13 mouse cellular contexts compared by ENCODE assay signal in the genomic region with DNA sequence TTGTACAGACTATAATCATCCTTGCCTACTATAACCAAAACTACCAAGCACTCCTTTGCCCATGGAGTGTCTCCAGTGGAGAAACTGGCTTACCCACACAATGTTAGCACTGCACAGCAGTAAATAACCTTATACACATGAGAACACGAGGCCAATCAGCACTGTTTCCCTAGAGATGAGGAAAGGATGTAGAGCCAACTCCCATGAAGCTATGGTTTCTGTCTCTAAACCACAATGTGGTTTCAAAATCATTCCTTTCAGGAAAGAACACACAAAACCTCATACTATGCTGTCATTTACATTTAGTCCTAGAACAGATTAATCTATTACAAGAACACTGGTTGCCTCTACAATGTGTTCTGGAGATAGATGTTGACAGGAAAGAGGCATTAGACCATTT. TPM values are rescaled to one million over a fixed set of nuclear protein-coding genes. Genes with fewer than 3 reads are reported as not detected.
DNase-seq lines count a peak whose midpoint lies in the region; ATAC-seq and TF ChIP-seq lines count a peak whose summit lies in the region.
"Had no signal": no experiment of that assay in that cellular context is flagged by ENCODE, and none has a peak within 500 bp of the region (broad histone marks: within the 10 kb centered on the region; RNA-seq: fewer than 3 reads in every experiment).

No protein-coding gene starts in this region.

- no peaks in the 10 kb centered on the region for H3K27me3 ChIP-seq in heart, embryonic 13.5 days (replicated peaks)
- no peaks in the 10 kb centered on the region for H3K27me3 ChIP-seq in testis, adult 2 months (ENCODE audit: control insufficient read depth, insufficient read depth, low read length)
- H3K27me3 ChIP-seq in limb, embryonic 14.5 days (ENCODE audit: control insufficient read depth, insufficient read depth, low read length) = no peaks in the 10 kb centered on the region

- no peak for DNase-seq in heart, postnatal 4 days
- no peak for DNase-seq in testis, postnatal 14 days (ENCODE audit: low spot score)
- no peak for DNase-seq in limb, embryonic 14.5 days (ENCODE audit: low spot score)
- DNase-seq in embryo, embryonic 10 days (ENCODE audit: low spot score) = no peak
- DNase-seq in embryo, embryonic 10.5 days (ENCODE audit: low spot score) = no peak
- no peak for DNase-seq in cerebellum, adult 11 months
- DNase-seq: adrenal gland, postnatal 25 days had no signal

- H3K36me3 ChIP-seq in heart, embryonic 13.5 days = peaks cover 29% of the 10 kb centered on the region
- H3K36me3 ChIP-seq in testis, adult 2 months (ENCODE audit: control insufficient read depth, insufficient read depth, low read length) = peaks cover 4% of the 10 kb centered on the region
- peaks cover 16% of the 10 kb centered on the region for H3K36me3 ChIP-seq in limb, embryonic 14.5 days (ENCODE audit: control insufficient read depth, insufficient read depth, low read length)

- ATAC-seq in heart, embryonic 13.5 days (ENCODE audit: extremely low read depth, insufficient number of reproducible peaks, low FRiP score, low TSS enrichment) = no peak
- ATAC-seq in limb, embryonic 14.5 days (ENCODE audit: low FRiP score, low read depth) = no peak

- TF ChIP-seq POLR2A in testis, adult 2 months (IDR thresholded peaks at IDR 0.05; ENCODE audit: control insufficient read depth, low read depth, low read length) = no peak
- no peak for TF ChIP-seq POLR2A in limb, embryonic 14.5 days (IDR thresholded peaks at IDR 0.05; ENCODE audit: borderline replicate concordance, extremely low read depth, insufficient read depth, insufficient read length)

- peak overlapping the region; percentile 99 for H3K4me2 ChIP-seq in heart, embryonic 13.5 days
- no peak overlapping the region for H3K4me2 ChIP-seq in limb, embryonic 14.5 days (replicated peaks; ENCODE audit: low read depth, low read length, severe bottlenecking)

- WGBS in heart, embryonic 13.5 days = 49% methylated on average over 1 of the region's 1 CpGs
- 63% methylated on average over 1 of the region's 1 CpGs for WGBS in limb, embryonic 14.5 days

- peak overlapping the region; percentile 93 for H3K4me3 ChIP-seq in heart, embryonic 13.5 days
- peak overlapping the region; percentile 60; the same call in 1 of the 2 replicates for H3K4me3 ChIP-seq in testis, adult 2 months (ENCODE audit: control insufficient read depth, low read depth, low read length)
- H3K4me3 ChIP-seq in limb, embryonic 14.5 days (replicated peaks; ENCODE audit: low read length) = 0 out of 2 replicates have a peak overlapping the region, but pooled peaks have one; percentile 80

- H3K9ac ChIP-seq in heart, embryonic 13.5 days = no peak overlapping the region
- no peak overlapping the region for H3K9ac ChIP-seq in limb, embryonic 14.5 days (ENCODE audit: low read depth, low read length, severe bottlenecking)

- no peak for TF ChIP-seq CTCF in testis, adult 2 months (IDR thresholded peaks at IDR 0.05; ENCODE audit: control insufficient read depth, insufficient read depth, insufficient replicate concordance, low read depth, low read length)

- H3K27ac ChIP-seq in heart, embryonic 13.5 days (replicated peaks) = no peak overlapping the region
- no peak overlapping the region for H3K27ac ChIP-seq in testis, adult 2 months (ENCODE audit: control insufficient read depth, insufficient read depth, low read depth, low read length)
- no peak overlapping the region for H3K27ac ChIP-seq in limb, embryonic 14.5 days (replicated peaks; ENCODE audit: low read depth, low read length)

- no peaks in the 10 kb centered on the region for H3K9me3 ChIP-seq in heart, embryonic 13.5 days
- no peaks in the 10 kb centered on the region for H3K9me3 ChIP-seq in limb, embryonic 14.5 days (ENCODE audit: control insufficient read depth, low read length)

- H3K4me1 ChIP-seq in heart, embryonic 13.5 days = peaks cover 17% of the 10 kb centered on the region
- H3K4me1 ChIP-seq in testis, adult 2 months (ENCODE audit: control insufficient read depth, insufficient read depth, low read length) = peaks cover 6% of the 10 kb centered on the region
- H3K4me1 ChIP-seq in limb, embryonic 14.5 days (ENCODE audit: control insufficient read depth, insufficient read depth, low read length) = peaks cover 13% of the 10 kb centered on the region

RNA-seq across cellular contexts. Expression of a gene that starts 1.0 kb away (rescaled TPM):
- polyA plus RNA-seq in heart, embryonic 13.5 days (2015; fragmentation: Nextera tagmentation; extraction: Ambion mirVana) = 53.0 and 54.5 TPM in 2 replicates
- 10 to 100 TPM; 61.8 to 64.1 TPM for total RNA-seq in heart, postnatal 4 days (2021)
- polyA plus RNA-seq in testis, adult 2 months (2012; rRNA removed) = 77.6 and 85.6 TPM in 2 replicates
- 99.5 and 142 TPM in 2 replicates for polyA plus RNA-seq in limb, embryonic 14.5 days (2012; rRNA removed)
- polyA plus RNA-seq in limb, embryonic 14.5 days (2014; fragmentation: Nextera tagmentation; extraction: Ambion mirVana) = 72.4 and 81.4 TPM in 2 replicates

RNA-seq across cellular contexts. Expression of a gene that starts 10.4 kb away (rescaled TPM):
- 8.9 and 17.9 TPM in 2 replicates for polyA plus RNA-seq in heart, embryonic 13.5 days (2015; fragmentation: Nextera tagmentation; extraction: Ambion mirVana)
- total RNA-seq in heart, postnatal 4 days (2021) = 10 to 100 TPM; 19.2 to 21.2 TPM
- 16.5 and 17.0 TPM in 2 replicates for polyA plus RNA-seq in testis, adult 2 months (2012; rRNA removed)
- 7.7 and 8.3 TPM in 2 replicates for polyA plus RNA-seq in limb, embryonic 14.5 days (2012; rRNA removed)
- polyA plus RNA-seq in limb, embryonic 14.5 days (2014; fragmentation: Nextera tagmentation; extraction: Ambion mirVana) = 2.9 and 4.4 TPM in 2 replicates

RNA-seq across cellular contexts. Expression of a gene that starts 22.8 kb away (rescaled TPM):
- polyA plus RNA-seq in heart, embryonic 13.5 days (2015; fragmentation: Nextera tagmentation; extraction: Ambion mirVana) = not detected in 2 replicates
- total RNA-seq in heart, postnatal 4 days (2021) = not detected
- 97.8 and 104 TPM in 2 replicates for polyA plus RNA-seq in testis, adult 2 months (2012; rRNA removed)
- not detected in 2 replicates for polyA plus RNA-seq in limb, embryonic 14.5 days (2012; rRNA removed)
- 0.22 TPM in 1 of 2 replicates, not detected in the other for polyA plus RNA-seq in limb, embryonic 14.5 days (2014; fragmentation: Nextera tagmentation; extraction: Ambion mirVana)
- total RNA-seq: adrenal gland, postnatal 25 days; monocyte, adult 5-6 weeks had no signal
- polyA plus RNA-seq: cortical plate, adult 2 months; gonadal fat pad, adult 2 months; spleen, adult 2 months had no signal

RNA-seq across cellular contexts. Expression of a gene that starts 35.6 kb away (rescaled TPM):
- 8.7 and 11.7 TPM in 2 replicates for polyA plus RNA-seq in heart, embryonic 13.5 days (2015; fragmentation: Nextera tagmentation; extraction: Ambion mirVana)
- 1 to 10 TPM; 2.5 to 4.3 TPM for total RNA-seq in heart, postnatal 4 days (2021)
- 5.0 and 5.6 TPM in 2 replicates for polyA plus RNA-seq in testis, adult 2 months (2012; rRNA removed)
- polyA plus RNA-seq in limb, embryonic 14.5 days (2012; rRNA removed) = 9.0 and 10.4 TPM in 2 replicates
- polyA plus RNA-seq in limb, embryonic 14.5 days (2014; fragmentation: Nextera tagmentation; extraction: Ambion mirVana) = 12.2 and 14.3 TPM in 2 replicates
- total RNA-seq: monocyte, adult 5-6 weeks had no signal

RNA-seq across cellular contexts. Expression of a gene that starts 39.6 kb away (rescaled TPM):
- polyA plus RNA-seq in heart, embryonic 13.5 days (2015; fragmentation: Nextera tagmentation; extraction: Ambion mirVana) = 37.2 and 43.0 TPM in 2 replicates
- total RNA-seq in heart, postnatal 4 days (2021) = 10 to 100 TPM; 20.2 to 23.1 TPM
- 26.1 and 26.4 TPM in 2 replicates for polyA plus RNA-seq in testis, adult 2 months (2012; rRNA removed)
- 48.4 and 68.8 TPM in 2 replicates for polyA plus RNA-seq in limb, embryonic 14.5 days (2012; rRNA removed)
- 73.1 TPM in 2 replicates for polyA plus RNA-seq in limb, embryonic 14.5 days (2014; fragmentation: Nextera tagmentation; extraction: Ambion mirVana)

Comparison
In these comparisons a context has a peak if more than half of its experiments do, and no peak if none do; other contexts are left out.
1. RNA of a gene that starts 22.8 kb away (polyA plus RNA-seq): 97.8 to 104 TPM in testis, adult 2 months; not detected in heart, embryonic 13.5 days and 0.22 TPM in limb, embryonic 14.5 days; every median in the first group is over 10 times any median in the second.
2. Peak in every context shown above with its lines, with median percentiles within 50 percentile points of each other: H3K4me3 ChIP-seq.